Comparison of ENCODE assay signal across 20 mouse cellular contexts in the genomic region with DNA sequence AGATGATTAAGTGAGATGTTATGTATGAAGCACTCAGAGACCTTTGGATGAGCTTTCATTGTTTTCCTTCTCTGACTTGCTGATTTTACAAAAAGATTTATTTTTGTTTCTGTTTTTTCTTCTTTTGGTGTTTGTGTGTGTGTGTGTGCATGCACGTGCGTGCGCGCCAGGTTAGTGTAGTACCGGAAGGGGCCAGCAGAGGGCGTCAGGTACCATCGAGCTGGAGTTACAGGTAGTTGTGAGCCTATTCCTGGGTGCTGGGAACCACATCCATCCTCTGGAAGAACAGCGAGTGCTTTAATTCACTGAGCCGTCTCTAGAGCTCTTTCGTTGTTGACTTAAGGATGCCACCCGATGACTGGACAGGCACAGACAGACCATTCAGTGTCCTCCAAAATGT.
DNase-seq lines count a peak whose midpoint lies in the region; ATAC-seq and TF ChIP-seq lines count a peak whose summit lies in the region.
"Had no signal": no experiment of that assay in that cellular context is flagged by ENCODE, and none has a peak within 500 bp of the region (broad histone marks: within the 10 kb centered on the region; RNA-seq: fewer than 3 reads in every experiment).

No protein-coding gene starts in this region.

- H3K4me2 ChIP-seq in stomach, postnatal 0 days (replicated peaks; ENCODE audit: low read depth), result no peak overlapping the region
- no peak overlapping the region for H3K4me2 ChIP-seq in midbrain, embryonic 13.5 days (replicated peaks)
- H3K4me2 ChIP-seq: embryonic facial prominence, embryonic 15.5 days; forebrain, embryonic 13.5 days; heart, embryonic 15.5 days; hindbrain, embryonic 13.5 days; liver, embryonic 13.5 days; midbrain, embryonic 15.5 days; neural tube, embryonic 13.5 days had no signal

- no peak for ATAC-seq in stomach, postnatal 0 days (ENCODE audit: low FRiP score, low TSS enrichment)
- ATAC-seq in midbrain, embryonic 13.5 days, result no peak
- ATAC-seq: activated CD4-positive, CD25-positive, alpha-beta regulatory T cell, adult 4 months; forebrain, embryonic 13.5 days; midbrain, embryonic 15.5 days had no signal

- WGBS in kidney, adult 2 months, result 96% methylated on average over 11 of the region's 11 CpGs
- WGBS in stomach, postnatal 0 days, result 93% methylated on average over 11 of the region's 11 CpGs
- WGBS in midbrain, embryonic 13.5 days, result 97% methylated on average over 11 of the region's 11 CpGs

- H3K9ac ChIP-seq in stomach, postnatal 0 days (ENCODE audit: low read length), result no peak overlapping the region
- H3K9ac ChIP-seq in midbrain, embryonic 13.5 days (replicated peaks), result no peak overlapping the region
- H3K9ac ChIP-seq: embryonic facial prominence, embryonic 15.5 days; forebrain, embryonic 13.5 days; heart, embryonic 15.5 days; hindbrain, embryonic 13.5 days; liver, embryonic 13.5 days; midbrain, embryonic 15.5 days; neural tube, embryonic 13.5 days had no signal

- no peak overlapping the region for H3K4me3 ChIP-seq in kidney, adult 2 months (ENCODE audit: insufficient read depth, low read depth, low read length)
- no peak overlapping the region for H3K4me3 ChIP-seq in stomach, postnatal 0 days (ENCODE audit: low read depth, low read length)
- no peak overlapping the region for H3K4me3 ChIP-seq in midbrain, embryonic 13.5 days (replicated peaks)
- H3K4me3 ChIP-seq: embryonic facial prominence, embryonic 15.5 days; forebrain, embryonic 13.5 days; heart, embryonic 15.5 days; hindbrain, embryonic 13.5 days; liver, embryonic 13.5 days; midbrain, embryonic 15.5 days; neural tube, embryonic 13.5 days had no signal

- DNase-seq in kidney, adult 2 months, result no peak
- DNase-seq in kidney, postnatal 4 days, result no peak
- DNase-seq in right cerebral cortex, postnatal 14 days, result peak; percentile 12
- no peak for DNase-seq in right cerebral cortex, postnatal 36 days (ENCODE audit: low spot score in 2 of 2)
- DNase-seq in R1 (ENCODE audit: low read depth, low spot score), result peak; percentile 53
- DNase-seq in stomach, postnatal 0 days (ENCODE audit: low spot score), result no peak
- DNase-seq in kidney, adult 18-20 months, result no peak
- DNase-seq: cerebellum, adult 18-20 months; gastrocnemius, postnatal 14 days; kidney, adult 8-10 months; liver, embryonic 13.5 days had no signal

- no peaks in the 10 kb centered on the region for H3K27me3 ChIP-seq in kidney, adult 2 months (replicated peaks; ENCODE audit: control insufficient read depth, insufficient read depth, low read length)
- no peaks in the 10 kb centered on the region for H3K27me3 ChIP-seq in stomach, postnatal 0 days (ENCODE audit: control insufficient read depth, insufficient read depth, low read length)
- no peaks in the 10 kb centered on the region for H3K27me3 ChIP-seq in midbrain, embryonic 13.5 days
- H3K27me3 ChIP-seq: embryonic facial prominence, embryonic 15.5 days; forebrain, embryonic 13.5 days; heart, embryonic 15.5 days; hindbrain, embryonic 13.5 days; liver, embryonic 13.5 days; midbrain, embryonic 15.5 days; neural tube, embryonic 13.5 days had no signal

- TF ChIP-seq EP300 in stomach, postnatal 0 days (optimal IDR thresholded peaks at IDR 0.05), result no peak

- TF ChIP-seq POLR2A in kidney, adult 2 months (IDR thresholded peaks at IDR 0.05; ENCODE audit: low read depth, low read length), result no peak

- no peaks in the 10 kb centered on the region for H3K4me1 ChIP-seq in kidney, adult 2 months (ENCODE audit: control insufficient read depth, insufficient read depth, low read length)
- H3K4me1 ChIP-seq in stomach, postnatal 0 days (replicated peaks; ENCODE audit: control insufficient read depth, insufficient read depth), result no peaks in the 10 kb centered on the region
- H3K4me1 ChIP-seq in midbrain, embryonic 13.5 days (replicated peaks), result no peaks in the 10 kb centered on the region
- H3K4me1 ChIP-seq: embryonic facial prominence, embryonic 15.5 days; forebrain, embryonic 13.5 days; heart, embryonic 15.5 days; hindbrain, embryonic 13.5 days; liver, embryonic 13.5 days; midbrain, embryonic 15.5 days; neural tube, embryonic 13.5 days had no signal

- H3K9me3 ChIP-seq in stomach, postnatal 0 days (ENCODE audit: control insufficient read depth, low read length), result no peaks in the 10 kb centered on the region
- H3K9me3 ChIP-seq in midbrain, embryonic 13.5 days, result no peaks in the 10 kb centered on the region
- H3K9me3 ChIP-seq: embryonic facial prominence, embryonic 15.5 days; heart, embryonic 15.5 days; hindbrain, embryonic 13.5 days; neural tube, embryonic 13.5 days had no signal

- no peak overlapping the region for H3K27ac ChIP-seq in kidney, adult 2 months (ENCODE audit: insufficient read depth, low read depth, low read length)
- H3K27ac ChIP-seq in stomach, postnatal 0 days (replicated peaks), result no peak overlapping the region
- H3K27ac ChIP-seq in midbrain, embryonic 13.5 days, result no peak overlapping the region
- H3K27ac ChIP-seq: embryonic facial prominence, embryonic 15.5 days; forebrain, embryonic 13.5 days; heart, embryonic 15.5 days; hindbrain, embryonic 13.5 days; liver, embryonic 13.5 days; macrophage; midbrain, embryonic 15.5 days; neural tube, embryonic 13.5 days had no signal

- H3K36me3 ChIP-seq in kidney, adult 2 months (ENCODE audit: control insufficient read depth, insufficient read depth, low read length), result no peaks in the 10 kb centered on the region
- no peaks in the 10 kb centered on the region for H3K36me3 ChIP-seq in stomach, postnatal 0 days (ENCODE audit: control insufficient read depth, insufficient read depth, low read length)
- H3K36me3 ChIP-seq in midbrain, embryonic 13.5 days, result no peaks in the 10 kb centered on the region
- H3K36me3 ChIP-seq: embryonic facial prominence, embryonic 15.5 days; heart, embryonic 15.5 days; hindbrain, embryonic 13.5 days; liver, embryonic 13.5 days; midbrain, embryonic 15.5 days; neural tube, embryonic 13.5 days had no signal

- peak; percentile 23; the same call in 1 of the 2 replicates for TF ChIP-seq CTCF in kidney, adult 2 months (conservative IDR thresholded peaks at IDR 0.05; ENCODE audit: insufficient read depth, insufficient read length, low read depth, low read length)
- peak; percentile 30 for TF ChIP-seq CTCF in stomach, postnatal 0 days (IDR thresholded peaks at IDR 0.05; ENCODE audit: low read depth)

Comparison
In these comparisons a context has a peak if more than half of its experiments do, and no peak if none do; other contexts are left out.
1. DNase-seq: peak in right cerebral cortex, postnatal 14 days (single experiment) and R1 (single experiment); none in kidney, adult 2 months (single experiment), kidney, postnatal 4 days (0 of 2), right cerebral cortex, postnatal 36 days (0 of 2), stomach, postnatal 0 days (single experiment) and kidney, adult 18-20 months (single experiment).